Mouse (Mus musculus): ENCODE measurements at regions not wholly inside any gene's neighbourhood (a gene's known extent, or its start where the extent isn't known, plus 50 kb on each side); places are given as distances from the start of the nearest gene placed in this dataset. TPM values are rescaled to one million over a fixed set of nuclear protein-coding genes. Genes with fewer than 3 reads are reported as not detected.

Small RNA genes lying in the stretch of these regions (microRNA-seq; reads per million reads assigned to microRNA genes)
- not detected for gene Gm24275 (ENCODE audit: borderline number of aligned reads)
